ENCODE assay signal across 9 mouse cellular contexts in the genomic region with DNA sequence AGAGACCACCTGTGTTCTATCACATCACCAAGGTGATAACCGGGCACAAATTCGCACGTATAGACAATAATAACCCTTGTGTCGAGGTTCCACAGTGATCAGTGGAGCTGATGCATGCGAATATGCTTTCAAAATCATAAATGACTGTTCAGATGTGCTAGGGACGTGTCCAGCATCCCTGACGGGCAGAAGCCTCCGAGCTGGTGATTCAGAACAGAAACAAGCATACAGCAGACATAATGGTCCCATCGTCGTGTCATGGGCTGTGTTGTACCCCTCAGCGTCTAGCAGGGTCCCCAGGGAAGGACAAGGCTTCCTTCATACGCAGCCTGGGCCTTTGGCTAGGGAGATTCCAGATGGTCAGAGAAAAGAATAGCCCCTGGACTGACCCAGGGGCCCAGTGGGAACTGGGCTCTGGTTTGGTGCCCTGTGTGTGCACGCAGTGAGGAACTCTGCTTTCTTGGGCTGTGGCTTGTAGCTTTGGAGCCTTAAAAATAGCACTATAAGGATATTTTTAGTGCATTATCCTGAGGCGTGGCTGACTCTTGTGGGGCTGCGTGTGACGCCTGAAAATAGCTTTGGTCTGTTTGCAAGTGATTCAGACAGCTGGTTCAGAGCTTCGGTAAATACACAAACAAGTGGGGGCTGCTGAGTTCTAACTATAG.
DNase-seq lines count a peak whose midpoint lies in the region; ATAC-seq and TF ChIP-seq lines count a peak whose summit lies in the region.
"Had no signal": no experiment of that assay in that cellular context is flagged by ENCODE, and none has a peak within 500 bp of the region (broad histone marks: within the 10 kb centered on the region; RNA-seq: fewer than 3 reads in every experiment).

No protein-coding gene starts in this region.

- ATAC-seq in lung, embryonic 16.5 days (ENCODE audit: low read depth): peak; percentile 62
- peak; percentile 82 for ATAC-seq in heart, embryonic 15.5 days (replicated peaks; ENCODE audit: insufficient number of reproducible peaks, insufficient read depth, low FRiP score, low read depth)
- no peak for ATAC-seq in midbrain, embryonic 16.5 days
- no peak for ATAC-seq in erythroid progenitor cell, adult 5-6 weeks (replicated peaks; ENCODE audit: low FRiP score, poor library complexity, severe bottlenecking)

- H3K4me3 ChIP-seq in lung, embryonic 16.5 days (ENCODE audit: low read length): no peak overlapping the region
- no peak overlapping the region for H3K4me3 ChIP-seq in lung, adult 2 months (replicated peaks; ENCODE audit: extremely low read depth, low read depth, low read length)
- H3K4me3 ChIP-seq in embryonic fibroblast, embryonic 13.5 days (ENCODE audit: insufficient read depth, low read length): no peak overlapping the region
- no peak overlapping the region for H3K4me3 ChIP-seq in heart, embryonic 15.5 days
- no peak overlapping the region for H3K4me3 ChIP-seq in midbrain, embryonic 16.5 days (ENCODE audit: low read depth, low read length)

- no peak for TF ChIP-seq CTCF in lung, adult 2 months (IDR thresholded peaks at IDR 0.05; ENCODE audit: insufficient read depth, low read length)
- no peak for TF ChIP-seq CTCF in embryonic fibroblast, embryonic 13.5 days (IDR thresholded peaks at IDR 0.05; ENCODE audit: borderline replicate concordance, insufficient read depth, low read length)

- no peak for TF ChIP-seq POLR2A in lung, adult 2 months (IDR thresholded peaks at IDR 0.05; ENCODE audit: borderline replicate concordance, extremely low read depth, low read depth, low read length)
- no peak for TF ChIP-seq POLR2A in embryonic fibroblast, embryonic 13.5 days (IDR thresholded peaks at IDR 0.05; ENCODE audit: low read depth, low read length)

- DNase-seq in lung, adult 2 months: no peak
- DNase-seq in embryo, embryonic 10 days (ENCODE audit: low spot score): no peak
- DNase-seq in thymus, postnatal 10 days (ENCODE audit: low spot score in 2 of 2): no peak
- DNase-seq: thymus, postnatal 25 days had no signal

- no peak overlapping the region for H3K27ac ChIP-seq in lung, embryonic 16.5 days (ENCODE audit: low read length)
- peak overlapping the region; percentile 73 for H3K27ac ChIP-seq in embryonic fibroblast, embryonic 13.5 days (ENCODE audit: insufficient read depth, low read length)
- H3K27ac ChIP-seq in heart, embryonic 15.5 days: peak overlapping the region; percentile 98
- peak overlapping the region; percentile 52; the same call in 1 of the 2 replicates for H3K27ac ChIP-seq in midbrain, embryonic 16.5 days (ENCODE audit: low read length)

- peaks cover 15% of the 10 kb centered on the region for H3K4me1 ChIP-seq in lung, embryonic 16.5 days (replicated peaks; ENCODE audit: control insufficient read depth, insufficient read depth, low read length)
- H3K4me1 ChIP-seq in lung, adult 2 months (ENCODE audit: control insufficient read depth, insufficient read depth, low read length): no peaks in the 10 kb centered on the region
- peaks cover 18% of the 10 kb centered on the region for H3K4me1 ChIP-seq in embryonic fibroblast, embryonic 13.5 days (ENCODE audit: control insufficient read depth, insufficient read depth, low read length)
- H3K4me1 ChIP-seq in heart, embryonic 15.5 days (replicated peaks): peaks cover 50% of the 10 kb centered on the region
- 0 out of 2 replicates have a peak, but pooled peaks cover 6% of the 10 kb centered on the region for H3K4me1 ChIP-seq in midbrain, embryonic 16.5 days (ENCODE audit: control insufficient read depth, insufficient read depth, low read length)

- H3K9me3 ChIP-seq in lung, embryonic 16.5 days (ENCODE audit: control insufficient read depth, low read length): no peaks in the 10 kb centered on the region
- no peaks in the 10 kb centered on the region for H3K9me3 ChIP-seq in heart, embryonic 15.5 days (replicated peaks)
- H3K9me3 ChIP-seq in midbrain, embryonic 16.5 days (replicated peaks; ENCODE audit: control insufficient read depth, low read length, poor library complexity, severe bottlenecking): no peaks in the 10 kb centered on the region

- no peak overlapping the region for H3K9ac ChIP-seq in lung, embryonic 16.5 days (ENCODE audit: low read length)
- peak overlapping the region; percentile 48; the same call in 1 of the 2 replicates for H3K9ac ChIP-seq in heart, embryonic 15.5 days
- peak overlapping the region; percentile 42; the same call in 1 of the 2 replicates for H3K9ac ChIP-seq in midbrain, embryonic 16.5 days (ENCODE audit: low read depth, low read length)

- H3K4me2 ChIP-seq in lung, embryonic 16.5 days (ENCODE audit: low read depth, low read length): no peak overlapping the region
- H3K4me2 ChIP-seq in heart, embryonic 15.5 days: peak overlapping the region; percentile 47
- no peak overlapping the region for H3K4me2 ChIP-seq in midbrain, embryonic 16.5 days (ENCODE audit: low read length)

- H3K27me3 ChIP-seq in lung, embryonic 16.5 days (ENCODE audit: control insufficient read depth, insufficient read depth, low read depth, low read length): no peaks in the 10 kb centered on the region
- H3K27me3 ChIP-seq in heart, embryonic 15.5 days: no peaks in the 10 kb centered on the region
- no peaks in the 10 kb centered on the region for H3K27me3 ChIP-seq in midbrain, embryonic 16.5 days (ENCODE audit: control insufficient read depth, insufficient read depth, low read depth, low read length)

- WGBS in lung, embryonic 16.5 days: 43% methylated on average over 17 of the region's 17 CpGs
- WGBS in lung, adult 2 months: 55% methylated on average over 17 of the region's 17 CpGs
- WGBS in heart, embryonic 15.5 days: 28% methylated on average over 17 of the region's 17 CpGs
- WGBS in midbrain, embryonic 16.5 days: 66% methylated on average over 17 of the region's 17 CpGs

- no peaks in the 10 kb centered on the region for H3K36me3 ChIP-seq in lung, embryonic 16.5 days (ENCODE audit: control insufficient read depth, insufficient read depth, low read length)
- no peaks in the 10 kb centered on the region for H3K36me3 ChIP-seq in heart, embryonic 15.5 days
- no peaks in the 10 kb centered on the region for H3K36me3 ChIP-seq in midbrain, embryonic 16.5 days (ENCODE audit: control insufficient read depth, insufficient read depth, low read length)

Comparison
In these comparisons a context has a peak if more than half of its experiments do, and no peak if none do; other contexts are left out.
1. ATAC-seq: peak in lung, embryonic 16.5 days (single experiment) and heart, embryonic 15.5 days (single experiment); none in midbrain, embryonic 16.5 days (single experiment) and erythroid progenitor cell, adult 5-6 weeks (single experiment).